ENCODE assay signal across 8 mouse cellular contexts in genomic region chr14:54893651-54894181, GRCm38 (mm10). TPM values are rescaled to one million over a fixed set of nuclear protein-coding genes. Genes with fewer than 3 reads are reported as not detected.
DNase-seq lines count a peak whose midpoint lies in the region; ATAC-seq lines count a peak whose summit lies in the region.

No protein-coding gene starts in this region.

- peak; percentile 99 for DNase-seq in adrenal gland, adult (ENCODE audit: inconsistent age in 2 of 2, low spot score in 1 of 2)
- peak; percentile 100 for DNase-seq in embryo, embryonic 10.5 days (ENCODE audit: low spot score)
- peak; percentile 94 for DNase-seq in gastrocnemius, postnatal 14 days
- peak; percentile 97 to 99 for DNase-seq in left cerebral cortex, postnatal 10 days (ENCODE audit: extremely low spot score in 1 of 2, low spot score in 2 of 2)
- DNase-seq in right cerebral cortex, postnatal 25 days: peak; percentile 99
- peak; percentile 94 to 98 for DNase-seq in urinary bladder, postnatal 4 days (ENCODE audit: low spot score in 2 of 2)

- intact Hi-C loops in gastrocnemius, postnatal 14 days (cut with DNase I; ENCODE audit: low total_unique reads): no loop called here
- intact Hi-C loops in left cerebral cortex, postnatal 10 days (cut with DNase I): loop anchor here (5.0 kb wide), 1 partner anchor 209 kb away; no protein-coding TSS in a partner anchor

- ATAC-seq in inflammation-experienced regulatory T-cells, adult 6 months: peak; percentile 98
- ATAC-seq in megakaryocyte-erythroid progenitor cell, adult 5-6 weeks (replicated peaks; ENCODE audit: low FRiP score, low TSS enrichment, poor library complexity, severe bottlenecking): peak; percentile 100

RNA-seq across cellular contexts. Expression of gene Pabpn1, which starts 1.4 kb away (rescaled TPM):
- total RNA-seq in gastrocnemius, postnatal 14 days (2021): 10 to 100 TPM; 56.6 to 57.4 TPM
- 10 to 100 TPM; 18.6 to 36.8 (median 22.6) TPM for polyA plus RNA-seq in inflammation-experienced regulatory T-cells, adult 6 months (2017; shearing (Covaris generic))
- 100 to 1,000 TPM; 272 to 278 TPM for total RNA-seq in left cerebral cortex, postnatal 10 days (2021)
- 240 and 264 TPM in 2 replicates for total RNA-seq in megakaryocyte-erythroid progenitor cell, adult 5-6 weeks (2014; fragmentation: Nextera tagmentation)
- 332 and 476 TPM in 2 replicates for total RNA-seq in megakaryocyte-erythroid progenitor cell, adult 5-6 weeks (2017)

RNA-seq across cellular contexts. Expression of gene Gm20521, which starts 10.5 kb away (rescaled TPM):
- total RNA-seq in gastrocnemius, postnatal 14 days (2021): 1 to 10 TPM; 3.1 to 3.6 TPM
- polyA plus RNA-seq in inflammation-experienced regulatory T-cells, adult 6 months (2017; shearing (Covaris generic)): 1 to 10 TPM in 1 of 3 experiments, not detected in 2; 1.6 TPM
- 1 to 10 TPM in 1 of 2 experiments, not detected in 1; 1.9 TPM for total RNA-seq in left cerebral cortex, postnatal 10 days (2021)
- 1.4 TPM in 1 of 2 replicates, not detected in the other for total RNA-seq in megakaryocyte-erythroid progenitor cell, adult 5-6 weeks (2014; fragmentation: Nextera tagmentation)
- not detected in 2 replicates for total RNA-seq in megakaryocyte-erythroid progenitor cell, adult 5-6 weeks (2017)

RNA-seq across cellular contexts. Expression of gene Bcl2l2, which starts 10.5 kb away (rescaled TPM):
- 10 to 100 TPM; 19.9 to 21.0 TPM for total RNA-seq in gastrocnemius, postnatal 14 days (2021)
- polyA plus RNA-seq in inflammation-experienced regulatory T-cells, adult 6 months (2017; shearing (Covaris generic)): 1 to 10 TPM; 1.3 to 2.1 (median 1.7) TPM
- 10 to 100 TPM; 83.0 to 84.4 TPM for total RNA-seq in left cerebral cortex, postnatal 10 days (2021)
- 7.3 and 9.4 TPM in 2 replicates for total RNA-seq in megakaryocyte-erythroid progenitor cell, adult 5-6 weeks (2014; fragmentation: Nextera tagmentation)
- 3.3 and 7.5 TPM in 2 replicates for total RNA-seq in megakaryocyte-erythroid progenitor cell, adult 5-6 weeks (2017)

RNA-seq across cellular contexts. Expression of gene Ppp1r3e, which starts 16.4 kb away (rescaled TPM):
- 1 to 10 TPM; 2.8 to 6.8 TPM for total RNA-seq in gastrocnemius, postnatal 14 days (2021)
- 1 to 10 TPM in 2 of 3 experiments, not detected in 1; 2.4 to 4.1 TPM for polyA plus RNA-seq in inflammation-experienced regulatory T-cells, adult 6 months (2017; shearing (Covaris generic))
- total RNA-seq in left cerebral cortex, postnatal 10 days (2021): 10 to 100 TPM; 26.9 to 28.4 TPM
- 15.9 and 16.7 TPM in 2 replicates for total RNA-seq in megakaryocyte-erythroid progenitor cell, adult 5-6 weeks (2014; fragmentation: Nextera tagmentation)
- 1.6 and 2.5 TPM in 2 replicates for total RNA-seq in megakaryocyte-erythroid progenitor cell, adult 5-6 weeks (2017)

RNA-seq across cellular contexts. Expression of gene Slc22a17, which starts 19.2 kb away (rescaled TPM):
- total RNA-seq in gastrocnemius, postnatal 14 days (2021): 1 to 10 TPM; 5.4 to 6.3 TPM
- 1 to 10 TPM in 2 of 3 experiments, under 1 TPM in 1; 0.25 to 1.6 (median 1.4) TPM for polyA plus RNA-seq in inflammation-experienced regulatory T-cells, adult 6 months (2017; shearing (Covaris generic))
- 100 to 1,000 TPM; 562 to 600 TPM for total RNA-seq in left cerebral cortex, postnatal 10 days (2021)
- 2.2 TPM in 1 of 2 replicates, not detected in the other for total RNA-seq in megakaryocyte-erythroid progenitor cell, adult 5-6 weeks (2014; fragmentation: Nextera tagmentation)
- total RNA-seq in megakaryocyte-erythroid progenitor cell, adult 5-6 weeks (2017): 4.9 TPM in 1 of 2 replicates, not detected in the other

Comparison
In these comparisons a context has a peak if more than half of its experiments do, and no peak if none do; other contexts are left out.
1. Peak in every context shown above with its lines: DNase-seq and ATAC-seq.
2. RNA of gene Pabpn1, which starts 1.4 kb away (total RNA-seq): 240 to 476 TPM in megakaryocyte-erythroid progenitor cell, adult 5-6 weeks and 272 to 278 TPM in left cerebral cortex, postnatal 10 days; 56.6 to 57.4 TPM in gastrocnemius, postnatal 14 days; every median in the first group is over 4 times any median in the second.